Mouse (Mus musculus) adrenal gland, adult 10 weeks (tissue): Measurements from ENCODE around the gene Ak7. TPM values are rescaled to one million over a fixed set of nuclear protein-coding genes. Genes with fewer than 3 reads are reported as not detected.

ENCODE experiments used
- polyA plus RNA-seq: library from polyadenylated mRNA; stranded (reverse); fragments of 350-450 nt; fragmentation: Illumina TruSeq; extraction: RNeasy Lipid Tissue Mini Kit (QIAGEN cat#74804); gene quantifications from one replicate; pipeline ENCODE4 v1.2.3, GENCODE M21; 2014; ENCODE audit warnings: low read depth, low replicate concordance

The Ak7 gene
- not detected for polyA plus RNA-seq

DNA sequence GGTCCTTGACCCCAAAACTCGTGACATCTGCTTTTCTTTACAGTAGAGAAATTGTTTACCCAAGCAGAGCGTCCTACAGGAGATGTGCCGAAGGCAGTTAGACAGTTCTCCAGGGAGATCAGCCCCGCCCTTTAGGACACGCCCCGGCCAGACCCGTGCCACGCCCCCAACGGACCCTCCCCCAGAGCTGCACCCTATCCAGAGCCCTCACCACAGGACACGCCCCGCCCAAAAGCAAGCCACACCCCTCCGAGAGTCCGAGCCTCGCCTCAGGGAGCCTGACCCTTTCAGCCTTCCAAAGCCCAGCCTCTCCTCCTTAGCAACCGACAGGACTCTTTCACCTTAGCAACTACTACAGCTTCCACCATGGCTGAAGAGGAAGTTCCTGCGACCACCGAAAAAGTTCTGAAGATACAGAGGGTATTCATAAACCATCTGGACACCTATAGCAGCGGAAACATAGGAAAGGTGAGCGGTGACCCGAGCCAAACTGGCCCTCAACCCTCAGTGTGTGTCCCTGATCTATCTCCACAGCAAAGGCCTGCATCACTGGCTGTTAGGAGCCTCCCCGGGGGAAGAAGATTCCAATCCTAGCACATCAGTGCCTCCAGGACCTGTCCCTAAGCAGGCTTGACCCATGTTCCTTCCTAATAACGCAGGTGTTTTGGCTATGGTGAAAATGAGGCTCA, at the start of gene Ak7:
Gene Ak7 (plus strand): TSS at position 178 of the 689 bp plus-strand sequence.

DNA sequence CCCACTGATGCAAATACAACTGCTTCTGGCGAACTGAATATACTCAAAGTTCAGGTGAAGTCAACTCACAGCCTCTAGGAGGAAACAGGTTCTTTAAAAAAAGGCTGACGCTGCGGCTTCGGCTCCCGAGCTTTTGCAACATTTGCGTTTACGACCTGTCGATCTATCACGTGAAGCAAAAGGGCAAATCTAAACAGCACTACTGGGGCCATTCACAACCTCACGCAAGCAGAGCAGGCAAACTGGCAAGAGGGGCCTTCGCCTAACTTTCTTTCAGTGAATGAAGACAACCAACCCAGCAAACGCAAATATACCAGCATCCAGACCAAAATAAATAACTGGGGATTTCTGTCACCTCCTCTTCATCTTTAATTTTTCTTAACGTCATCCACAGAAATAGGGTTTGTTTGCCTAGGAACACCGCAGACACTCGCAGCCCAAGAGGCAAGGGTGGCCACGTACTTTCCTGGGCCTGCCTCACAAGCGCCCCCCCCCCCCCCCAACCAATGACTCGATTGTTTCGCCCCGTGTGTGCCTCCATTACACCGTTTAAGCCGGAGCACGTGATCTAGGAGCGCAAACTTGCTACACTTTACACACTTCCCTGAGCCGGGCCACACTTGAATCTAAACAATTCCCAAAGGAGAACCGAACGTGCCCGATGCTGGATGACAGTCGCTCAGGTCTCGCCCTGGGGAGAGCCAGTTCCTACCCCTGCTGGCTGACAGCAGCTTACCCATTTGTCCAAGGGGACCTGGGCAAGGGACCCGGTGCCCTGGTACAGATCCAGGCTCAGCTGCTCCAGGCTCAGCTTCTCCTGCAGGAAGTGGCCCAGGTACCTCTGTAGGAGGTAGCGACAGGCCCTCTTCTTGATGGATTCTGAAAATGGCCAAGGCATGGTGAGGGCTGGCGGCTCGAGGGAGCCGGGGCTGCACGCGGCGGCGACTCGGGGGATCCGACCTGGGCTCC, 21.6 kb upstream of the Ak7 start, which contains the start of gene Gskip:
Gene Gskip (plus strand): TSS at position 897 of the 969 bp plus-strand sequence.

DNA sequence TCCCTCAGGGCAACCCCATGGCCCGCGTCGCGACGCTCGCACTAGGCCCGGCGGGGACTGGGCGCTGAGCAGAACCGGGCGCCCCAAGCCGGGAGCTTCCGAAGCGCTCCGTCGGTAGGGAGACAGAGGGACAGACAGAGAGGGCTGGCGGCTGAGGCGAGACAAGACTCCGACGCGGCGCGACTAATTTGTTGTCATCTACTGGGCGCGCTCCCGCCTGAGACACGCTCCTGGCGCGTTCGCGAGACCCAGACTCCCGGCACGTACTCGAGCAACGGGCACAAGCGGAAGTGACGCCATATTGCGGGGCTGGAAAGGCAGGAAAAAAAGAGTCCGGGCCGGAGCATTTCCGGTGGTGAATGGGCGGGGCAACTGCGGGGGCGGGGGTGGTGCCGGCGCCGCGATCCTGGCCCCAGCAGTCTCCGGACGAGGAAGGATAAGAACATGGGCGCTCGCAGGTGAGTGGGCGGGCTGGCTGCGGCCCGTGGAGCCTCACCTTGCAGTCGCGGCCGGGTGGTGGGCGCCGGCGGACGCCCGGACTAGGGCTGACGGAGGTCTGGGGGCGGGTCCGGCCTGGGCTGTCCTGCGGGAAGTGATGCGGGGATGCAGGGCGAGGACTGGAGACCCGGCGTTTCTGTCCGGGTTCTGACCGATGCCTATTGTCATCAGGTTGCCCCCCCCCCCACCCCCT, 20.6 kb upstream of the Ak7 start, which contains the start of gene Atg2b:
Gene Atg2b (minus strand): TSS at position 211 of the 691 bp plus-strand sequence.

DNA sequence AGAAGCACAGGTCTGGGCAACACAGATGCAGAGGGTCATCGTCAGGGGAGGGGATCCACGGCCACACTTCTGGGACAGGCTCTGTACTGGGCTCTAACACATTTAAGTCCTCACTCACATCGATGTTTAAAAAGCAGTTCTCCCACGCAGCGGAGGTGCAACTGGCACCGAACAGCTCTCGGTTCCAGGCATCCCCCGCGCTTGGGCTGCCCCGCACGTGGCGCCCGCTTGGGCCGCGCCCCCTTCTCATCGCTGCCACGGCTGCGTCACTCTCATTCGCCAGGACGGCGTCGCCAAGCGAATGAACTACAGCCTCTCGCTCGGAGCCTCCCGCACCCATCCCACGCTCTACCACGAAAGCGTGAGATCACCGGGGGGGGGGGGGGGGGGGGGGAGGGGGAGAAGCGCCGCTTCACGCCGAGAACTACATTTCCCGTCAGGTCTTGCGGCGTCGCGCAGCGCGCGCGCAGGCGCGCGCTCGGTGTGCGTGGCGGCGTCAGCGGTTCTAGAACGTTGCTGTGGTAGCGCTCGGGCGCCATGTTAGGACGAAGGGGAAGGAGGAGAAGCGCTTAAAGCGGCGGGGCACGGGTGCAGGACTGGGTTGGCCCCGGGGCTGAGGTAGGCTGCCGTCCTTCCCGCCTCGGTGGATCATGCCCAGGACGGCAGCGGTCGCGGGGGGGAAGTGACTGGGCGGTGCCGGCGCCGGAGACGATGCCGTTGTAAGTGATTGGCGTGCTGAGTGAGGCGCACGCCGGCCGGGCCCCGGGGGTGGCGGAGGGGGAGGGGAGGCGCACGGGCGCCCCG, 78.6 kb downstream of the Ak7 start, which contains the start of gene Papola:
Gene Papola (plus strand): TSS at position 499 of the 804 bp plus-strand sequence.

Other genes starting within 250 kb of the Ak7 start
- gene Bdkrb2, start 142.8 kb upstream of the Ak7 start, polyA plus RNA-seq, result 7.9 TPM
- not detected for gene Bdkrb1, start 102.9 kb upstream of the Ak7 start, polyA plus RNA-seq
- 36.3 TPM for gene Gskip, start 21.1 kb upstream of the Ak7 start, polyA plus RNA-seq
- 14.6 TPM for gene Atg2b, start 20.8 kb upstream of the Ak7 start, polyA plus RNA-seq
- gene Papola, start 78.7 kb downstream of the Ak7 start, polyA plus RNA-seq, result 529 TPM